Mouse (Mus musculus) layer of hippocampus, postnatal 25 days (tissue): ENCODE measurements around the gene Tm7sf3. TPM values are rescaled to one million over a fixed set of nuclear protein-coding genes. Genes with fewer than 3 reads are reported as not detected.

Experiments used
- DNase-seq, 2 experiments: peaks; one replicate each; pipeline ENCODE4 v3.0.0; 2022; ENCODE audit warnings: mixed read lengths in 2 of 2, low spot score in 1 of 2; ENCODE audit errors: extremely low spot score in 1 of 2
- total RNA-seq, 2 experiments: library from RNA; stranded (reverse); gene quantifications; 2 replicates each; pipeline ENCODE4 v1.2.3; 2021

Gene Tm7sf3
- total RNA-seq, 2 experiments from 2014 or later = 42.0 to 44.2 TPM

GRCm38 (mm10) chr6:146661655-146662054 lies 19.0 kb upstream of the Tm7sf3 start:
- DNase-seq = no peak

DNA sequence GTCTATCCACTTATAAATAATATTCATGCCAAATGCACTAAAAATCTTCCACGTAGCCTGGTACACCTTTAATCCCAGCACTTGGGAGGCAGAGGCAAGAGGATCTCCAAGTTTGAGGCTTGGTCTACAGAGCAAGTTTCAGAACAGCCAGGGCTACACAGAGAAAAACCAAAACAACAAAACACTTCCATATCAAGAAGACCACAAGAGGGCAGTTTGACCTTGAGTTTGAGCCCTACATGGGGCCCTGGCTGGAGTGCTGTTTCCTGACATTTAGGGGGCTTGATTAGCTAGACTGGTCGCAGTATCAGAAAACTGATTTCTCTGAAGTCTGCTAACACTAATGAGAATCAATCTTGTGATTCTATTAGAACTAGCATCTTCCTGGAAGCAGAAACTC lies 18.0 kb upstream of the Tm7sf3 start:
- DNase-seq = no peak

DNA sequence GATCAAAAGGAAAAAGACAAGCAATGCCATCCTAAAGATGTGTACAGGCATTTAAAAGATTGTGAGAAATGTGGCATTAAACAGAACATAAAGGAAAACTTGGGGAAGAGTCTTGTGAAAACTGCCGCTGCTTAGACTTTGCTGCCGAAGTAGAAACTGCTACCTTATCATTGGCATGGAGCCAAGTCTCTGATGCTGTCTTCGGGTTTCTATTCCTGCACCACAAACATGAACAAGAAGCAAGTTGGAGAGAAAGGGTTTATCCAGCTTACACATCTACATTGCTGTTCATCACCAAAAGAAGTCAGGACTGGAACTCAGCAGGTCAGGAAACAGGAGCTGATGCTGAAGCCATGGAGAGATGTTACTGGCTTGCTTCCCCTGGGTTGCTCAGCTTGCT lies 10.6 kb upstream of the Tm7sf3 start:
- no peak for DNase-seq

DNA sequence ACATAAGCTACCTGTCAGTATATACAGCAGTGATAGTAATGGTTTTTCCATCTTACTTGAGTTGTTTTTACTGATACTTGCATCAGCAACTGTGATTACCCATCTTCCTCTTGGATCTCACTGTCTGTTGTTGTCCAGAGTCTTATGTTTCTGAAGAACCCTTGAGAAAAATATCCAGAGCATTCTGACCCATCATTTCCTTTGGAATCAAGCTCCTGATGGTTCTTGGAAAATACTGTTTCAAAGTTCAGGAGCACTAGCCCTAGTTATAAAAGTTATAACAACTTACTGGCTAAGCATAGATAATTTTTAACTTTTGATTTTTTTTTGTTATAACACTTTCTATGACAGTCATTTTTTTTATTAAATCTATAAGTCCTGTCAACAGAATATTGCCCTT lies 8.8 kb upstream of the Tm7sf3 start:
- DNase-seq = no peak

DNA sequence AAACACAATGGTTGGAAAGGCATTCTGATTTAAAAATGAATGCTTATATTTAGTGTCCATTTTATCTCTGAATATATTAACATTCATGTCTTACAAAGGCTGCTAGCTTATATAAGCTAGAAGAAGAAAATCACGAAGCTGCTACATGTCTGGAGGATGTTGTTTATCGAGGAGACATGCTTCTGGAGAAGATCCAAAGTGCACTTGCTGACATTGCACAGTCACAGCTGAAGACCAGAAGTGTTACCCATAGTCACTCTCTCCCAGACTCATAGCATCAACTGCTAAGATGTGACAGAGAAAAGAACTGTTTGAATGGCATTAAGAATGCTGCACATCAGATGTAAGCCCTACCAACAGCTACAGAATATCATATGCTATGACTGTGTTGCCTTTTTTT lies 7.4 kb upstream of the Tm7sf3 start:
- DNase-seq = no peak

- DNase-seq = no peak
Measured at GRCm38 (mm10) chr6:146643184-146643570, 553 bp upstream of the Tm7sf3 start.

DNA sequence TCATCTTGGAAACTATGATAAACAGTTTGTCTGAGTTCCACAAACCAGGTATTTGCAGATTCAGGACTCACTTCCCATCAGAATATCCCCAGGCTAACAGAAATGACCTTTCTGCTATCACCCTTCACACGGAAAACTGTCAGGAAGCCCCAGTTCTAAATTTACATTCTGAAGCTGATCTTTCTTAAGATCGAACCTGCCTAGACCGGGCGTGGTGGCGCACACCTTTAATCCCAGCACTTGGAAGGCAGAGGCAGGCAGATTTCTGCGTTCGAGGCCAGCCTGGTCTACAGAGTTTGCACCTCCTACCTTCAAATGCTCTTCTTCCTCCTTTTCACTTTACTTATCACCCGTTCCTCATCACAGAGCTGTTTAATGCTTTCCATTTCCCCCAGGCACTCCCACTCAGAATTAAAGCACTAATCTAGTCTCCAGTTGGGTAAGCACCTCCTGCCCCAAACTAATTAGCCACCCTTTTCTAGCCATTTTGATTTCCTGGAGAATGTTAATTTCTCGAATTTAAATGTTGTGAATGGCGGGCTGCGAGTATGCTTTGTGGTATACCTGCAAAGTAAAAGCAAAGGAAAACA lies 908 bp downstream of the Tm7sf3 start:
- DNase-seq = no peak

GRCm38 (mm10) chr6:146640991-146641390 lies 1.6 kb downstream of the Tm7sf3 start:
- DNase-seq = no peak

- no peak for DNase-seq
Measured at GRCm38 (mm10) chr6:146640068-146640965, 2.3 kb downstream of the Tm7sf3 start.

- no peak for DNase-seq
Measured at GRCm38 (mm10) chr6:146636482-146636881, 6.1 kb downstream of the Tm7sf3 start.

GRCm38 (mm10) chr6:146634759-146635606 lies 7.6 kb downstream of the Tm7sf3 start:
- no peak for DNase-seq

DNA sequence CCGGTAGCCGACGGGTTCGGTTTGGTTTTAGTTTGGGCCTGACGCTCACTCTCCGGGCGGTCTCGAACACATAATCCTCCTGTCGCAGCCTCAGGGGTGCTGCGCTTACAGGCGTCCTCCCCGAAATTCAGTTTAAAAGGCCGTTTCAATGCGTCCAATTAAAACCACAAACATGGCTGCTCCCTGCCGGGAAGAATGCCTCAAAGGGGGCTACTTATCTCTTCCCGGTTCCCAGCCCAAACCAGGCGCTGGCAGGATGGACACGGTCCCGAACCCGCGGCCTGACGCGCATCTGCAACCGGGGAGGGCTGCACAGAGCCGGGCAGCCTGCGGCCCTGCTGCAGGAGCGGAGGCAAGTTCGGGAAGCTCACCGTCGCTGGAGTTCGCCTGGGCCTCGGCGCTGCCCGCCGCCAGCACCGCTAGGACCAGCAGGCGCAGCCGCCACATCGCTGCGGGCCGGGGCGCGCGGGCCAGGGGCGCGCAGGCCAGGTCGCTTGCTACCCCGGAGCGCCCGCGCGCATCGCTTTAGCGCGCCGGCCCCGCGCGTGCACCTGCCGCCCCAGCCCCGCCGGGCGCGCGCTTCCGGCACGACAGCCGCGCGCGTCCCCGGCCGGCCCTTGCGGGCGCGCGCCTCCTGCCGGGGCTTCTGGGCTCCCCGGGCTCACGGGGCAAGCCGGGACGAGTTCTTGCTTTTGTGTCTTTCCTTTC lies 8.5 kb downstream of the Tm7sf3 start:
- peak; percentile 56 to 73 for DNase-seq

- peak in 1 of 2 experiments; percentile 34 for DNase-seq
Measured at GRCm38 (mm10) chr6:146633629-146634014, 9.0 kb downstream of the Tm7sf3 start.

DNA sequence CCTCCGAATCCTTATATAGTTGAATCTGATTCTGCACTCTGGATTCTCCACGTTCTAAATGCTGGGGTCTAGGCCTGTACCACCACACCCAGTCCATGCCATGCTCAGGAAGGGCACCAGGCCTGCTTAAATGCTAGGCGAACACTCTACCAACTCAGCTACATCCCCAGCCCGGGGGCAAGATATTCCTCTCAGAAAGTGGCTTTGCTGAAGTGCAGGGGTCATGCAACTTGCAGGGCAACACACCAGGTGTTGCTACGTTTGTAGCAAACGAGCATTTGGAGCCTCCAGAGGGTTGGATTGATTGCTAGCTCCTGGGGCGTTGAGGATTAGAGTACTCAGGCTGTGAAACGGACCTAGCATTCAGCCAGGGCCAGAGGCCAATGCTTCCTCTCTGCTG lies 9.5 kb downstream of the Tm7sf3 start:
- DNase-seq = no peak

DNA sequence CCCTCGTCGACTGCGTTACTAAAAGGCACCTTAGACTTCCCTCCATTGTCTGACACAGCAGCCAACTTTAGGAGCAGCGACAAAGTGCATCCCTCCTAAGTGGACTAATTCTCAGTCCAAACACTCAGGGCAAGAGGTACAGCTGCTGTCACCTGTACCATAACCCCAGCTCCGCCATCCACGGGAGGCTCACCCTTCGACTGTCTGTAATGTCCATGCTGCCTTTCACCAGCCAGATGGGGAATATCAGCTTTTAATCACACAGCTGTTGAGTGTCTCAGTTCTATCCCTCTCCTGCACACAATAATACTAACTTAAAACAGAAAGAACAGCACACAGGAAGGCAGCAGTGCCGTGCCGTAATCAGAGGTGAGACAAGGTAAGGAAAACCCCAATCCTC lies 10.2 kb downstream of the Tm7sf3 start:
- DNase-seq = no peak

DNA sequence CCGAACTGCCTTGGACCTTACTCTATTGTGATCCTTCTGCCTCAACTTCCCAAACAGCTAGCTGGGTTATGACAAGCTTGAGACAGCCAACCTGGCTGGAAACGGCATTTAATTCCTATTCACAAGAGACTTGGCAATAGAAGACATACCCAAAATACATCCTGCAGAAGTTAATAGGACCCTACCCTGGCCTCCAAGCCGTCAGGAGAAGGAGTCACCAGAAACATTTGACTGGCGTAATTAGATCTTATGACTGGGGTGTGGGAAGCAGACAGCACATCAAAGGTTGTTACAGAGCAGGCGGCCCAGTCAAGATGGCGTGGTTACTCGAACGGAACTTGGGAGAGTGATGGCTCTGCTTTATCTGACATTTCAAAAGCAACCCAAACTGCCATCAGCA lies 10.8 kb downstream of the Tm7sf3 start:
- DNase-seq = no peak

- DNase-seq = no peak
Measured at GRCm38 (mm10) chr6:146630961-146631360, 11.7 kb downstream of the Tm7sf3 start.

- no peak for DNase-seq
Measured at GRCm38 (mm10) chr6:146629781-146630756, 12.6 kb downstream of the Tm7sf3 start.

- no peak for DNase-seq
Measured at GRCm38 (mm10) chr6:146628123-146628522, 14.5 kb downstream of the Tm7sf3 start.
